Mouse (Mus musculus) left cerebral cortex, adult 2 months (tissue): ENCODE results near the gene Ajuba. TPM values are rescaled to one million over a fixed set of nuclear protein-coding genes. Genes with fewer than 3 reads are reported as not detected.
A peak's percentile ranks its signal among the peaks of the same experiment; 100 is the strongest.

ENCODE experiments used
- DNase-seq, 2 experiments: peaks; one replicate each; pipeline ENCODE4 v3.0.0; 2021 to 2022; ENCODE audit warnings: low spot score in 2 of 2, mixed read lengths in 1 of 2; ENCODE audit errors: extremely low spot score in 1 of 2
- H3K27ac ChIP-seq: fragments of 200-600 bp; 2 replicates; pipeline ENCODE4 v1.8.1; 2022
- H3K4me3 ChIP-seq: fragments of 200-600 bp; 2 replicates; pipeline ENCODE4 v1.8.1; 2022
- CTCF ChIP-seq: fragments of 200-600 bp; IDR thresholded peaks from 2 replicates; pipeline ENCODE4 v1.8.1; 2022; ENCODE audit warnings: antibody characterized with exemption, mild to moderate bottlenecking, moderate library complexity
- intact Hi-C: fragments of 180-260 bp; cut with DNase I; formaldehyde crosslinking; loops from one replicate; pipeline ENCODE4 v1.15.1; 2025
- total RNA-seq, 2 experiments: library from RNA; stranded (reverse); gene quantifications; 2 replicates each; pipeline ENCODE4 v1.2.3; 2021

The Ajuba gene
- total RNA-seq, 2 experiments from 2014 or later = 1.3 to 2.8 TPM

- Histone ChIP-seq H3K27ac (no peak overlapping the region), H3K4me3 (no peak overlapping the region)
- intact Hi-C loops = loop anchor here (5.0 kb wide), 1 partner anchor 58 kb away; the partner anchor contains the start of genes Cdh24 and Gm17606
- no peak for DNase-seq
- TF ChIP-seq CTCF = peak; percentile 67
Observed at GRCm38 (mm10) chr14:54583681-54584338, 6.5 kb upstream of the Ajuba start.

GRCm38 (mm10) chr14:54582536-54582935, 5.2 kb upstream of the Ajuba start:
- H3K4me3 ChIP-seq = no peak overlapping the region
- TF ChIP-seq CTCF = no peak
- H3K27ac ChIP-seq = no peak overlapping the region
- intact Hi-C loops = loop anchor here (5.0 kb wide), 1 partner anchor 60 kb away; the partner anchor contains the start of genes Cdh24 and Gm17606
- no peak for DNase-seq

GRCm38 (mm10) chr14:54579638-54580037, 2.3 kb upstream of the Ajuba start:
- intact Hi-C loops = loop anchor here (5.0 kb wide), 1 partner anchor 63 kb away; the partner anchor contains the start of genes Cdh24 and Gm17606
- TF ChIP-seq CTCF = no peak
- no peak overlapping the region for H3K27ac ChIP-seq
- H3K4me3 ChIP-seq = no peak overlapping the region
- DNase-seq = no peak

- Histone ChIP-seq H3K4me3 (peak overlapping the region; percentile 53), H3K27ac (no peak overlapping the region)
- no peak for DNase-seq
- intact Hi-C loops = no loop called here
- TF ChIP-seq CTCF = peak; percentile 63
Observed at GRCm38 (mm10) chr14:54578063-54578462, 705 bp upstream of the Ajuba start.

- TF ChIP-seq CTCF = no peak
- no peak overlapping the region for H3K27ac ChIP-seq
- H3K4me3 ChIP-seq = peak overlapping the region; percentile 53
- DNase-seq = no peak
- intact Hi-C loops = no loop called here
Observed at GRCm38 (mm10) chr14:54576241-54577088, 893 bp downstream of the Ajuba start.

- Histone ChIP-seq H3K27ac (no peak overlapping the region), H3K4me3 (peak overlapping the region; percentile 53)
- DNase-seq = no peak
- no peak for TF ChIP-seq CTCF
- intact Hi-C loops = no loop called here
Observed at GRCm38 (mm10) chr14:54575631-54576030, 1.7 kb downstream of the Ajuba start.

GRCm38 (mm10) chr14:54575031-54575430, 2.3 kb downstream of the Ajuba start:
- DNase-seq = no peak
- H3K4me3 ChIP-seq = no peak overlapping the region; the same call in 1 of the 2 replicates
- H3K27ac ChIP-seq = no peak overlapping the region
- intact Hi-C loops = no loop called here
- TF ChIP-seq CTCF = no peak

- no peak for TF ChIP-seq CTCF
- H3K27ac ChIP-seq = no peak overlapping the region
- no peak overlapping the region for H3K4me3 ChIP-seq
- intact Hi-C loops = no loop called here
- no peak for DNase-seq
Observed at GRCm38 (mm10) chr14:54574253-54574652, 3.1 kb downstream of the Ajuba start.

GRCm38 (mm10) chr14:54572790-54573736, 4.3 kb downstream of the Ajuba start:
- TF ChIP-seq CTCF = no peak
- Histone ChIP-seq H3K4me3 (no peak overlapping the region), H3K27ac (no peak overlapping the region)
- intact Hi-C loops = no loop called here
- DNase-seq = no peak

- TF ChIP-seq CTCF = no peak
- DNase-seq = no peak
- no peak overlapping the region for H3K4me3 ChIP-seq
- H3K27ac ChIP-seq = no peak overlapping the region
- intact Hi-C loops = no loop called here
Observed at GRCm38 (mm10) chr14:54572122-54572521, 5.2 kb downstream of the Ajuba start.
